In the genomic region with DNA sequence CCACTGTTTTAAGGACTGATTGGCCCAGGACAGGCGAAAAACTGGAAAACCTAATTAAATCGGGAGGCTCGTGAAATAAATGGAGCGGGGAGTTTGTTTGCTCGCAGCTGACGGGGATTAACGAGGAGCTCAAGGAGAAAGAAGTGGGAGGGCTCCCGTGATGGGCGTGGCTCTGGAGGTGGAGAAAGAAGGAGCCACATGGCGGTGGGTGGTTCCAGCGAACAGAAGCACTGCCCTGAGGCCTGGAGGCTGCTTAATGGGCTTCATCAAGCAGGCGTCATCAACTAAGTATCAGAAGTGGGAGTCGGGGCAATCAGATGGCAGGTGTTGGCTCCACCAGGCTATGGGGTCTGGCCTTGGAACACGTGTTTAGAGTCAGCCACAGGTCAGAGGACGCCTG, we compare ENCODE assay signal across 8 mouse cellular contexts.
DNase-seq lines count a peak whose midpoint lies in the region; ATAC-seq and TF ChIP-seq lines count a peak whose summit lies in the region.

No protein-coding gene starts in this region.

- no peaks in the 10 kb centered on the region for H3K9me3 ChIP-seq in forebrain, postnatal 0 days (ENCODE audit: low read length)
- no peaks in the 10 kb centered on the region for H3K9me3 ChIP-seq in hindbrain, embryonic 13.5 days
- no peaks in the 10 kb centered on the region for H3K9me3 ChIP-seq in midbrain, embryonic 14.5 days (ENCODE audit: control insufficient read depth, low read length)
- no peaks in the 10 kb centered on the region for H3K9me3 ChIP-seq in stomach, postnatal 0 days (ENCODE audit: control insufficient read depth, low read length)

- no peak for TF ChIP-seq CTCF in forebrain, postnatal 0 days (IDR thresholded peaks at IDR 0.05; ENCODE audit: low read depth)
- no peak for TF ChIP-seq CTCF in stomach, postnatal 0 days (IDR thresholded peaks at IDR 0.05; ENCODE audit: low read depth)

- no peak overlapping the region for H3K9ac ChIP-seq in forebrain, postnatal 0 days
- no peak overlapping the region for H3K9ac ChIP-seq in hindbrain, embryonic 13.5 days
- 0 out of 2 replicates have a peak overlapping the region, but pooled peaks have one; percentile 20 for H3K9ac ChIP-seq in midbrain, embryonic 14.5 days (replicated peaks; ENCODE audit: low read length)
- peak overlapping the region; percentile 23; the same call in 1 of the 2 replicates for H3K9ac ChIP-seq in stomach, postnatal 0 days (ENCODE audit: low read length)

- peak; percentile 72 for ATAC-seq in forebrain, postnatal 0 days
- ATAC-seq in hindbrain, embryonic 13.5 days (ENCODE audit: low FRiP score), result peak; percentile 44
- peak; percentile 44; the same call in 1 of the 2 replicates for ATAC-seq in midbrain, embryonic 14.5 days (ENCODE audit: low FRiP score, low TSS enrichment)
- ATAC-seq in stomach, postnatal 0 days (ENCODE audit: low FRiP score, low TSS enrichment), result peak; percentile 36; the same call in 1 of the 2 replicates
- ATAC-seq in monocyte, adult 5-6 weeks (replicated peaks; ENCODE audit: insufficient number of reproducible peaks, low FRiP score, low TSS enrichment, poor library complexity, severe bottlenecking), result no peak

- H3K27me3 ChIP-seq in forebrain, postnatal 0 days (ENCODE audit: insufficient read depth, low read length), result no peaks in the 10 kb centered on the region
- no peaks in the 10 kb centered on the region for H3K27me3 ChIP-seq in hindbrain, embryonic 13.5 days
- no peaks in the 10 kb centered on the region for H3K27me3 ChIP-seq in midbrain, embryonic 14.5 days (ENCODE audit: control insufficient read depth, insufficient read depth, low read length)
- no peaks in the 10 kb centered on the region for H3K27me3 ChIP-seq in stomach, postnatal 0 days (ENCODE audit: control insufficient read depth, insufficient read depth, low read length)

- 4% methylated on average over 15 of the region's 15 CpGs for WGBS in forebrain, postnatal 0 days
- WGBS in hindbrain, embryonic 13.5 days, result 3% methylated on average over 15 of the region's 15 CpGs
- WGBS in midbrain, embryonic 14.5 days, result 2% methylated on average over 15 of the region's 15 CpGs
- 3% methylated on average over 15 of the region's 15 CpGs for WGBS in stomach, postnatal 0 days

- peak overlapping the region; percentile 46; the same call in 1 of the 2 replicates for H3K27ac ChIP-seq in forebrain, postnatal 0 days (ENCODE audit: low read depth, low read length)
- H3K27ac ChIP-seq in hindbrain, embryonic 13.5 days, result peak overlapping the region; percentile 86
- H3K27ac ChIP-seq in midbrain, embryonic 14.5 days (replicated peaks; ENCODE audit: low read depth, low read length), result peak overlapping the region; percentile 64
- H3K27ac ChIP-seq in stomach, postnatal 0 days (replicated peaks), result no peak overlapping the region

- no peak for TF ChIP-seq EP300 in stomach, postnatal 0 days (optimal IDR thresholded peaks at IDR 0.05)

- H3K4me3 ChIP-seq in forebrain, postnatal 0 days (ENCODE audit: low read depth, low read length), result no peak overlapping the region
- H3K4me3 ChIP-seq in hindbrain, embryonic 13.5 days, result peak overlapping the region; percentile 3; the same call in 1 of the 2 replicates
- no peak overlapping the region; the same call in 1 of the 2 replicates for H3K4me3 ChIP-seq in midbrain, embryonic 14.5 days (replicated peaks; ENCODE audit: low read depth, low read length)
- peak overlapping the region; percentile 24 for H3K4me3 ChIP-seq in stomach, postnatal 0 days (ENCODE audit: low read depth, low read length)

- peaks cover 23% of the 10 kb centered on the region for H3K4me1 ChIP-seq in forebrain, postnatal 0 days (ENCODE audit: insufficient read depth)
- peaks cover 85% of the 10 kb centered on the region for H3K4me1 ChIP-seq in hindbrain, embryonic 13.5 days (replicated peaks)
- peaks cover 24% of the 10 kb centered on the region for H3K4me1 ChIP-seq in midbrain, embryonic 14.5 days (ENCODE audit: control insufficient read depth, insufficient read depth, low read length)
- 0 out of 2 replicates have a peak, but pooled peaks cover 4% of the 10 kb centered on the region for H3K4me1 ChIP-seq in stomach, postnatal 0 days (replicated peaks; ENCODE audit: control insufficient read depth, insufficient read depth)

- H3K4me2 ChIP-seq in forebrain, postnatal 0 days (ENCODE audit: low read depth), result peak overlapping the region; percentile 30
- H3K4me2 ChIP-seq in hindbrain, embryonic 13.5 days, result peak overlapping the region; percentile 40
- H3K4me2 ChIP-seq in midbrain, embryonic 14.5 days (ENCODE audit: low read length), result peak overlapping the region; percentile 41
- peak overlapping the region; percentile 45 for H3K4me2 ChIP-seq in stomach, postnatal 0 days (replicated peaks; ENCODE audit: low read depth)

- DNase-seq in CD4-positive helper T cell, adult 2 months (ENCODE audit: low read depth, low spot score), result peak; percentile 34
- peak; percentile 33 to 42 for DNase-seq in adrenal gland, adult 18-20 months (ENCODE audit: low spot score in 2 of 2)
- DNase-seq in forebrain, postnatal 0 days, result peak; percentile 75
- DNase-seq in layer of hippocampus, postnatal 36 days, result peak; percentile 50 to 67
- DNase-seq in midbrain, embryonic 14.5 days, result peak; percentile 85
- peak; percentile 76 for DNase-seq in stomach, postnatal 0 days (ENCODE audit: low spot score)

- H3K36me3 ChIP-seq in forebrain, postnatal 0 days (ENCODE audit: insufficient read depth), result no peaks in the 10 kb centered on the region
- no peaks in the 10 kb centered on the region for H3K36me3 ChIP-seq in hindbrain, embryonic 13.5 days
- H3K36me3 ChIP-seq in midbrain, embryonic 14.5 days (ENCODE audit: control insufficient read depth, insufficient read depth, low read length), result no peaks in the 10 kb centered on the region
- H3K36me3 ChIP-seq in stomach, postnatal 0 days (ENCODE audit: control insufficient read depth, insufficient read depth, low read length), result no peaks in the 10 kb centered on the region

Comparison
In these comparisons a context has a peak if more than half of its experiments do, and no peak if none do; other contexts are left out.
1. DNase-seq: peak in every context shown above with its lines; median percentile 85 in midbrain, embryonic 14.5 days; 76 in stomach, postnatal 0 days; 75 in forebrain, postnatal 0 days; 58 in layer of hippocampus, postnatal 36 days; 38 in adrenal gland, adult 18-20 months; 34 in CD4-positive helper T cell, adult 2 months.
2. H3K4me3 ChIP-seq: peak in hindbrain, embryonic 13.5 days (single experiment) and stomach, postnatal 0 days (single experiment); none in forebrain, postnatal 0 days (single experiment) and midbrain, embryonic 14.5 days (single experiment).
3. H3K9ac ChIP-seq: peak in midbrain, embryonic 14.5 days (single experiment) and stomach, postnatal 0 days (single experiment); none in forebrain, postnatal 0 days (single experiment) and hindbrain, embryonic 13.5 days (single experiment).
4. Peak in every context shown above with its lines, with median percentiles within 50 percentile points of each other: H3K4me2 ChIP-seq.